ENCODE assay signal across 20 mouse cellular contexts in genomic region chr12:69382880-69383279, GRCm38 (mm10). TPM values are rescaled to one million over a fixed set of nuclear protein-coding genes. Genes with fewer than 3 reads are reported as not detected.
"Had no signal": no experiment of that assay in that cellular context is flagged by ENCODE, and none has a peak within 500 bp of the region (broad histone marks: within the 10 kb centered on the region; RNA-seq: fewer than 3 reads in every experiment).

No protein-coding gene starts in this region.

- H3K27me3 ChIP-seq: midbrain, embryonic 13.5 days; neural tube, embryonic 13.5 days had no signal

- H3K36me3 ChIP-seq: neural tube, embryonic 13.5 days had no signal

- H3K4me3 ChIP-seq: layer of hippocampus, adult 2 months; midbrain, embryonic 10.5 days; midbrain, embryonic 13.5 days; myocyte; neural tube, embryonic 13.5 days had no signal

- DNase-seq: kidney, adult 2 months; kidney, postnatal 25 days; layer of hippocampus, adult 9-11 months; lung, adult 18-20 months; lung, postnatal 14 days; lung, postnatal 4 days; retina, postnatal 1 day; right cerebral cortex, postnatal 25 days; thymus, adult 18-20 months; thymus, postnatal 36 days had no signal

- ATAC-seq: midbrain, embryonic 13.5 days; midbrain, embryonic 16.5 days had no signal

- H3K4me2 ChIP-seq: midbrain, embryonic 13.5 days; neural tube, embryonic 13.5 days had no signal

- H3K9me3 ChIP-seq: midbrain, embryonic 10.5 days; midbrain, embryonic 13.5 days; neural tube, embryonic 13.5 days had no signal

- H3K27ac ChIP-seq: kidney, postnatal 0 days; layer of hippocampus, adult 2 months; liver, embryonic 14.5 days; midbrain, embryonic 10.5 days; midbrain, embryonic 13.5 days; neural tube, embryonic 13.5 days had no signal

- H3K4me1 ChIP-seq: midbrain, embryonic 13.5 days; neural tube, embryonic 13.5 days had no signal

- H3K9ac ChIP-seq: liver, embryonic 14.5 days; midbrain, embryonic 13.5 days; neural tube, embryonic 13.5 days had no signal

RNA-seq across cellular contexts. Expression of gene Gm9887, which starts 10.6 kb away (rescaled TPM):
- total RNA-seq: megakaryocyte, adult 5-6 weeks; monocyte, adult 5-6 weeks had no signal
